Mouse (Mus musculus) adrenal gland (tissue): ENCODE measurements at regions not wholly inside any gene's neighbourhood (a gene's known extent, or its start where the extent isn't known, plus 50 kb on each side); places are given as distances from the start of the nearest gene placed in this dataset.

Source experiments
- intact Hi-C: fragments of 180-260 bp; cut with DNase I; formaldehyde crosslinking; loops from one replicate; pipeline ENCODE4 v1.15.1; 2025

- intact Hi-C loops: no loop called here
Observed at GRCm38 (mm10) chr13:43852888-43853287, 68.3 kb downstream of the Cd83 start.

DNA sequence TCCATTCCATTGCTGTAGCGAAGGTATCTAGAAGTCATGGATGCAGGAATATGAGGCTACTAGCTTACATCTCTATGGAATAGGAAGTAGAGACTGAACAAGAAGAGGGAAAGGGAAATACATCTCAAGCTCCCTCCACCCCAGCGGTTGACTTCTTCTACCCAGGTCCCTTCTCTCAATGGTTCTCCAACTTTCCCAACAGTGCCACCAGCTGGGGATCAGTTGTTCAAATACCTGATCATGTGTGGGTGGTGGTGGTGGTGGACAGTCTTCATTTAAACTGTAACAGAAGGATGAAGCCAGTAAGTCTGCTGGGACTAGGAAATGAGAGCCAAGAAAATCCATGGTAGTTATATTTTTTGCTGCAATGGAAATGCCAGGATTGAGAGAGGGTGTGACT lies 70.4 kb downstream of the Cd83 start:
- intact Hi-C loops: no loop called here

GRCm38 (mm10) chr13:43860932-43861331 lies 76.4 kb downstream of the Cd83 start:
- intact Hi-C loops: loop anchor here (5.0 kb wide), 1 partner anchor 1116 kb away; no protein-coding TSS in a partner anchor

DNA sequence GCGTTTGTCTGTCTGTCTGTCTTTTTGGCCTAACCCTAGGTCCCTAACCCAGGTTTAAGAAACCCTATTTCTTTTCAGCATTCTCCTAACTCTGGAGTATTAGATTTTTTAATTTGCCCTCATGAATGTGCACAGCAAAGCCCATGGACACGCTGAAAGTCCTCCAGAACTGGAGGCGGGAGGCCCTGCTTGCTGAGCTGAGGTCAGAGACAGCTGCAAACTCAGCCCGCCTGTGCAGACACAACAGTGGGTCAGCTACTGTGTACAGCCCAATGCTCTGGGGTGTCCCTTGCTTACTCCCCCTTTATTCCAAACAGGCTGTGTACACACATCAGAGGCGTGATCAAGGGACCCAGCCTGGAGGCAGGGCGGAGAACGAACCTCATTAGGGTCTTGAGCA lies 76.8 kb downstream of the Cd83 start:
- intact Hi-C loops: loop anchor here (5.0 kb wide), 1 partner anchor 1116 kb away; no protein-coding TSS in a partner anchor

DNA sequence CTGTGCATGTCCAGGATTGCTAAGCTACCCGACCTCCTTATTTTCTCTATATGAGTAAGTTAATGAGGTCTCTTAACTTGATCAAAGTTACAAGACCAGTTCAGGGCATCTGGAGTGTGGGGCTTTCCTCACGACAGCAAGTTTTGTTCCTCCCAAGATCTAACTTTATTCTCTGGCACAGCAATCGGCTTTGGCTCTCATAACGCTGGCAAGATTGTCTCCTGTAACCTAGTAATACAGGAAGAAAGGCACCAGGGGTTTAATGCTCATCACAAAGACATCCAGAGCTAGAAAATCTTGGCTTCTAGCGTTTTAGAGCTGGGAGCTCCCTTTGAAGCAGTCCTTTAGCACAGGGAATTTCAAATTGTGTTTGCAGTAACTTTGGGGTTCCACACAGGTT lies 77.5 kb downstream of the Cd83 start:
- intact Hi-C loops: loop anchor here (5.0 kb wide), 1 partner anchor 1115 kb away; no protein-coding TSS in a partner anchor

DNA sequence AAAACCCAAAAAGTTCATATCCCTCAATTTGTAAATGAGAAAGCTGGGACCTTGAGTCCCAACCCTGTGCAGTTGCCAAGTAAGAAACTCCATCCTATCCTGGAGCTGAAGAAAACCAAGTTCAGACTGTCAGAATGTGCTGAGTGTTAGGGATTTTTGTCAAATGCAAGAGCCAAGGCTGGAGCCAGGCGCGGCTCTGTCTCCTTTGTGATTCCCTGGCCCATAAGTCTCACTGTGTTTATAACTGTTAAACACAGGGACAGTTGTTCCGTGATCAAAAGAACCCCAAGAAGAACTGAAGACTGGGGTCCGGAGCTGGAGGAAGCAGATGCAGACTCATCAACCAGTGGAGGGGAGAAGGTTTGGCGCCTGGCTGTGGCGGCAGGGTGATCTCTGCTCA lies 78.0 kb downstream of the Cd83 start:
- intact Hi-C loops: loop anchor here (5.0 kb wide), 1 partner anchor 1115 kb away; no protein-coding TSS in a partner anchor

DNA sequence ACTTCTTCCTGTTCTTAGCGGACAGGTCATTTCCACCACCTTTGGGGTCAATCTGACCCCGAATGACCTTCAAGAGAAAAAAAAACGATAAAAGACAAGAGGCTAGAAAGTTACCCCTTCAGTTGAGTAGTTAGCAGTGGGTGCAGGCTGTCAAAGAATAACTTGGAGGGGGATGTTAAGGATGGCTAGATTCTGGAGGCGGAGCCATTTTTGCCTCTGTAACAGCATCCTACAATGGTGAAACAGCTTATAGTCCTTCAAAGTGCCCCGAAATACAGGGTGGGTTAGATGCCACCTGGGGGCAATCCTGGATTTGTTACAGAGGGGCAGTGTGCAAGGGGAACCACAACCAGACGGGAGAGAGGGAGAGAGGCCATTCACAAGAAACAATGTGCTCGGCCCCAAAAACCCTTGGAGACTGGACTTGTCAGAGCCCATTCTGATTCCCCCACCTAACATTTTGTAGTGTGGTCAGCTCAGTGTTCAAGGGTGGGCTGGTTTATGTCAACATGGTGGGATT lies 79.1 kb downstream of the Cd83 start:
- intact Hi-C loops: loop anchor here (2.0 to 5.0 kb wide), 2 partner anchors 869 to 1114 kb away; no protein-coding TSS in a partner anchor

DNA sequence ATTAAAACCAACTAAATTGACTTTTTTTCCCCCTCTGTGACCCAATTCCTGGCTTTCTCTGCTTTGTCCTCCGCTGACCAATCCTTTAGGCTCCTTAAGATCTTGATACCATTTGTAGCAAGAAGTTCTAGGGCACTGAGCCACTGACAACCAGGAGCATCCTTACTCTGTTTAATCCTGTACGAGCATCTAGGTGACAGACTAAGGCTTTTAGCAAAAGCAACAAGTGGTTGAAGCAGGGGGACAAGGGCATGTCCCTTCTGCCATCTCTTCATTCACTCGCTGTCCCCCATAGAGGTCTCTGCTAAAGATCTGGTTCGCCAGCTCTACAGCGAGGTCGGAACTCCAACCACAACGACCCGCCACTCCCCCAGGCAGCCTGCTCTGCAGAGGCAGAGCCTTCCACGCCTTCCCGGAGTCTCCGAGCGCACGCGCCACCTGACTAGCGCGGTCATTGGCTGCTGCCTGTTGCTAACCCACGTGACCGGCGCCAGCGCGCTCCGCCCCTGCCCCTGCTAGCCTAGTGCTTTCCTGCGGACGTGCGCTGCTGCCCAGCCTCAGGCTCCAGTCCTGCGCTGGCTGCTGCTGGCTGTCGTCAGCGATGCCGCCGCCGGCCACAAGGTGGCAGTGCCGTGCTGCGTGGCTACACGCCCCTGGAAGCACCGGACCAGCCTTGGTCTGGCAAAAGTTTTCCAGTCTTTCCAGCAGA lies 79.7 kb downstream of the Cd83 start:
- intact Hi-C loops: loop anchor here (2.0 to 5.0 kb wide), 2 partner anchors 868 to 1113 kb away; no protein-coding TSS in a partner anchor

DNA sequence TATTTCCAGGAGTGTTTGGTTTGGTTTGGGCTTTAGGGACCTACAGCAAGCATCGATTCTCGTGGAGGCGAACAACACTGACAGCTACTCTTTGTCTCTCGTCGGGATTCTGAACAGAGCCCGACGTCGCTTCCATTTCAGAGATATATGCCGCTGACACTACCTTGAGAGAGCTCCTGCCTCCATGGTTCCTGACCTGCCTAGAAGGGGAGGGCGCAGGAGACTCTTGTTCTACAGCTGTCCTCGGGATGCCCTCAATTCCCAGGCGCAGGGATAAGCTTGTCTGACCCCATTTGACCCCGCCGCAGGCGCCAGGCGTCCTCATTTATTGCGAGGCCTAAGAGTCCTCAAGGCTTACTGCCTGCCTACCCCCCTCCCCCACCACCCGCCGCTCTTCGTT lies 80.5 kb downstream of the Cd83 start:
- intact Hi-C loops: loop anchor here (2.0 kb wide), 1 partner anchor 868 kb away; no protein-coding TSS in a partner anchor

- intact Hi-C loops: no loop called here
Observed at GRCm38 (mm10) chr13:43875895-43876294, 91.3 kb downstream of the Cd83 start.

DNA sequence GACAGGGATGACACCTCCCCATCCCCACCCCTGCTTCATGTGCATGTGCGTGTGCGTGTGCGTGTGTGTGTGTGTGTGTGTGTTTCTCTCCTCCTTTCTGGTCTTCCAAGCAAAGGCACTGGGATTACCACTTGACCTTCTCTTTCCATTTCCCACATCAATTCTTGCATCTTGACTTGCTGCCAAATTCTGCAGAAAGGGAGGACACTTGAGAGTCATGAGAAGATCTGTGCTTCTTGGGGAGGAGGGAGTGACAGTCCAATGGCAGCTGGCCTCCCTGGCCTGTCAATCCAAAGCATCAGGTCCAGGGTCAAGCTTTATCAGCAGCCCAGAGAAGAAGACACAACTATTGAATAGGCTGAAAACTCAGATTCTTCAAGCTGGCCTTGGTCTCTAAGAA lies 102.7 kb downstream of the Cd83 start:
- intact Hi-C loops: no loop called here

DNA sequence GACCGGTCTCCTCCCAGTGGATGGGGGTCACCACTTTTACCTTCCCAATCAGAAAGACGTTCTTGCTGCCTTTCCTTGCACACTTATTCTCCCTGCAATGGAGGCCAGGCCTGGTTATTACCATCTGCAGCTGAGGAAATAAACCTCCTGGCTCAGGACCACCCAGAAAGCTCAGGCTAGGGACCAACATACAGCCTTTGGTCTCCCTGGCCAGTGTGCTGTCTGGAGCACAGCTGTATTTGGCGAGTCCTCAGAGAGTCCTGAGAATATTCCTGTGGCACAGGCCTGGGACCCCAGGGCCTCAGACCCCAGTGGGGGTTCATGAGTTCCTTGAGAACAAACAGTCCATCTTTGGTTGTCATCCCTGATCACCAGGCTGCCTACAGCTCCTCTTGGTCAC lies 107.4 kb downstream of the Cd83 start:
- intact Hi-C loops: no loop called here

GRCm38 (mm10) chr13:43895990-43896389 lies 111.4 kb downstream of the Cd83 start:
- intact Hi-C loops: no loop called here

- intact Hi-C loops: no loop called here
Observed at GRCm38 (mm10) chr13:43897046-43897445, 112.5 kb downstream of the Cd83 start.

DNA sequence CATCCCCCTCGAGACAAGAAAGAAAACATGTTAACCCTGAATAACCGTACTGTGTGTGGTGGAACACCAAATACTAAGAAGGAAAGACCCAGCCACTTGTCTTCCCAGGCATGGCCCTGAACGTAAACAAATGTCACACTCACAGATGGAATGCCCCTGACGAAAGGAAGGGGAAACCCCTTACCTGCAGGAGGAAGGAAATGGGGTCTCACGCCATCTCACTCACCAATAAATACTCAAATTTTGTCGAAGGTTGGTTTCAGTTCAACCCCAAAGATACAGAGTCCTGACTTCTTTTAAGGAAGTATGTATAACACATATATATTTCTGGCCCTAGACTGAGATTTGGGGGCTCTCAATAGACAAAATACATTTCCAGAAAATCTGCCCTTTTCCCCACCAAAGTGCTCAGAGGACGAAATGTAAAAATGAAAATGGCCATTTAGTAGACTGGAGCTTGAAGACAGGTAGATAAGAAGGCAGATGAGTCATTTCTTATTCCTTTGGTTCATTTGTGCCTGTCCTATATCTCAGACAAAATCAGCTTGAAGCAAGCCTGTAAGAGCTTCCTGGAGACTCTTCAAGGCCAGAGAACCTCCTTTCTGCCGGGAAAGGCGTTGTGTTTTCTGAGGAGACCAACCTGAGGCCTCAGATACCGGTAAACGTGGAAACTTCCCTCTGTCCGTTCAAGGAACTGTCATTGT lies 114.1 kb downstream of the Cd83 start:
- intact Hi-C loops: no loop called here

- intact Hi-C loops: no loop called here
Observed at GRCm38 (mm10) chr13:43900115-43900514, 115.5 kb downstream of the Cd83 start.

DNA sequence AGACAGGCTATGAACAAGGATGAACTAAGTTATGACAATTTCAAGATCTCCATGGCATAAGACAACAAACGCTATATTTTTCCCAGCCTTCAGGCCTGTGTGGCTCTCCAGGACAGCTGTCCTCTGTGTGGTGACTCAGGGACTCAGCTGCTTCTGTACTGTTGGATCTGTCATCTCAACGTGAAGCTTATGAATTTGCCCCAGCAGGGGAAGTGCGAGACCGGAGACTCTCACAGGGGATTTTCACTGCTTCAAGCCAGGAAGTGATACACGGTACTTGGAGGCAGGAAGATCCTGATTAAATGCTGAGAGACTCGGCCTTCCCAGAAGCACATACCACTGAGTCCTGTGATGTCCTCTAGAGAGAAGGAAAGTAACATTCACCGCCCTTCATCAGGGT lies 116.2 kb downstream of the Cd83 start:
- intact Hi-C loops: no loop called here

- intact Hi-C loops: no loop called here
Observed at GRCm38 (mm10) chr13:43903391-43903790, 118.8 kb downstream of the Cd83 start.

GRCm38 (mm10) chr13:43904291-43904690 lies 119.7 kb downstream of the Cd83 start:
- intact Hi-C loops: no loop called here

DNA sequence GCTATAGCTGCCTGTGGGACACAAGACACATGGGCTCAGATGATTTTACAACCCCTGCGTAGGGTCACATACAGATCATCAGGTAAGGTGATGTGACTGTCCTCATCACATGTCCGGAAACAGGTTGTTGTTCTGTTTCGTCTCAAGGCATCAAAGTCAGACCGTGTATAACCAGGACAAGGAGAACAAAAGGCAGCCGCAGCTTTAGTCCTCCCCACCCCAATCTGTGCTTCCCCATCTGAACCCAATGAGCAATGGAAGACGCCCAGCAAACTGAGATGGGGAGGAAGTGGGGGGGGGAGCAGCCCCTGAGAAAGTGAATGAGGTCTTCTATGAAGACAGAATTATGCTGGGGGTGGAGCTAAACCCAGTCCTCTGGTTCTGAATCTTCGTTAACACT lies 121.7 kb downstream of the Cd83 start:
- intact Hi-C loops: no loop called here

DNA sequence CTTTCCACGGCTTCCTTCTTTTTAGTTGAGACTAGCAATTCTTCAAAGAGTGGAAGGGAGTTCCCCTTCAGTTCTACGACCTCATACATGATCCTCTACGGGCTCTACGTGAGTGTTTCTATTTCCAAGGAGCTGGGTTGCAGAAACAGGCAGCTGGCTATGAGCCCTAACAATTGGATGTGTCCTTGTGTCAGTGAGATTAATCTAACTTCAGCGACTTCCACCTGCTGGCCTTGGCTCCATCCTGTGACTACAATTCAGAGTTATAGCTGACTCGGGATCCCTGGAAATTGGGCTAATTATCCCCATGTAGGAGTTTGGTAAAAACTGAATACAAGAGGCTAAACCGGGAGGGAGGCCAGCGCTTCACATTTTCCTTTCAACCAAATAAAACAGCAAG lies 122.8 kb downstream of the Cd83 start:
- intact Hi-C loops: no loop called here

GRCm38 (mm10) chr13:43908041-43908644 lies 123.6 kb downstream of the Cd83 start:
- intact Hi-C loops: no loop called here
